Mouse (Mus musculus): ENCODE data around the gene Robo1. TPM values are rescaled to one million over a fixed set of nuclear protein-coding genes. Genes with fewer than 3 reads are reported as not detected.

Robo1 gene
- polyA plus RNA-seq, 1 experiment from 2014 or later = 44.5 TPM

GRCm38 (mm10) chr16:72795379-72795712, 487.2 kb downstream of the Robo1 start:
- no peak for DNase-seq (ENCODE audit: low spot score)
- WGBS = 61% methylated on average over 1 of the region's 1 CpGs
- H3K27me3 ChIP-seq (replicated peaks; ENCODE audit: low read depth, poor library complexity, severe bottlenecking) = no peaks in the 10 kb centered on the region
- no peak overlapping the region for H3K27ac ChIP-seq (replicated peaks)
- H3K9me3 ChIP-seq = no peaks in the 10 kb centered on the region
- peaks cover 48% of the 10 kb centered on the region for H3K4me1 ChIP-seq
- H3K36me3 ChIP-seq (replicated peaks) = peaks cover 3% of the 10 kb centered on the region; the same call in 1 of the 2 replicates
- no peak overlapping the region for H3K4me3 ChIP-seq

GRCm38 (mm10) chr16:72798405-72798949, 490.4 kb downstream of the Robo1 start:
- Histone ChIP-seq H3K36me3 (replicated peaks) (no peaks in the 10 kb centered on the region), H3K9me3 (no peaks in the 10 kb centered on the region), H3K27ac (replicated peaks) (no peak overlapping the region), H3K4me1 (peaks cover 57% of the 10 kb centered on the region), H3K4me3 (no peak overlapping the region), H3K27me3 (replicated peaks; ENCODE audit: low read depth, poor library complexity, severe bottlenecking) (no peaks in the 10 kb centered on the region)
- DNase-seq (ENCODE audit: low spot score) = no peak
- whole genome bisulfite sequencing = 79% methylated on average over 12 of the region's 12 CpGs

GRCm38 (mm10) chr16:72800121-72800749, 492.1 kb downstream of the Robo1 start:
- DNase-seq (ENCODE audit: low spot score) = no peak
- no peaks in the 10 kb centered on the region for H3K9me3 ChIP-seq
- WGBS = 66% methylated on average over 15 of the region's 15 CpGs
- no peaks in the 10 kb centered on the region for H3K27me3 ChIP-seq (replicated peaks; ENCODE audit: low read depth, poor library complexity, severe bottlenecking)
- H3K36me3 ChIP-seq (replicated peaks) = no peaks in the 10 kb centered on the region
- H3K4me3 ChIP-seq = no peak overlapping the region
- H3K4me1 ChIP-seq = peaks cover 47% of the 10 kb centered on the region
- H3K27ac ChIP-seq (replicated peaks) = no peak overlapping the region

DNA sequence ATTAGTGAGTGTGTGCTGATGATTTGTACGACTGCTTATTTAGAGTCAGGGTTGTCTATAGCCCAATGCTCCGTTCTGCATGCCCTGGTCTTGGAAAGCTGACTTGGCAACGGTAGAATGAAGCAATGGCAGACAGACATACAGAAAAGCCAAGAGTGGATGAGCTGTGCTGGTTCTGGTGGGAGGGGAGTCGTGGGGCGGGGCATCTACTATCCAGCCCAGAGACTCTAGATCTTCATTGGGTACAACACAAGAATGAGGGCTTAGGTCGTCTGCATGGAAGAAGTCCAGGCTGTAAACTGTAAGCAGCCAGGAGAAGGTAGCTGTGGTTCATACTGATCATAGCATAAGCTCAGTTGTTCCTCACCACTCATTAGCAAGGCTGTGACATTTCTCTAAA, 492.7 kb downstream of the Robo1 start:
- WGBS = 88% methylated on average over 6 of the region's 6 CpGs
- Histone ChIP-seq H3K4me3 (no peak overlapping the region), H3K27me3 (replicated peaks; ENCODE audit: low read depth, poor library complexity, severe bottlenecking) (no peaks in the 10 kb centered on the region), H3K36me3 (replicated peaks) (no peaks in the 10 kb centered on the region), H3K4me1 (peaks cover 42% of the 10 kb centered on the region), H3K9me3 (no peaks in the 10 kb centered on the region), H3K27ac (replicated peaks) (no peak overlapping the region)
- no peak for DNase-seq (ENCODE audit: low spot score)

GRCm38 (mm10) chr16:72808351-72808750, 500.2 kb downstream of the Robo1 start:
- Histone ChIP-seq H3K4me1 (peaks cover 64% of the 10 kb centered on the region), H3K4me3 (peak overlapping the region; percentile 34), H3K36me3 (replicated peaks) (no peaks in the 10 kb centered on the region), H3K27me3 (replicated peaks; ENCODE audit: low read depth, poor library complexity, severe bottlenecking) (no peaks in the 10 kb centered on the region), H3K9me3 (no peaks in the 10 kb centered on the region), H3K27ac (replicated peaks) (peak overlapping the region; percentile 71)
- peak; percentile 42 for DNase-seq (ENCODE audit: low spot score)
- 31% methylated on average over 10 of the region's 10 CpGs for WGBS

DNA sequence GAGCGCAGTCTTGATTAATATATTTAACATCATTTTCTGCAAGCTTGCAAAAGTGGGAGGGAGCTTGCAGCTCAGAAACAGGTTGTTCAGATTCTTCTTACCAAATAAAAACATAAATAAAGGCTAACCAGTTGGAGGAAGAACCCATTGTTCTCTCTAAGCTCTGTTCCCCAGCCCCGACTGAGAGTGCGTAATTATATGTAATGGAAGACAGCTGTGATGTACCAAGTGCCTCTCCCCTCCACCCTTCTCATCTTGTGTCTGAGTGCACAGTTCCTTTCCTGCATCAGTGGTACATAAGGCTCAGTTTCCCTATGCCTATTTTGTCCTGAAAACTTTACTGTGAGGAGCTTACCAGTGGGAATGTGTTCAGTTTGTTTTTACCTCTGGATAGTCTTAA, 502.8 kb downstream of the Robo1 start:
- no peaks in the 10 kb centered on the region for H3K27me3 ChIP-seq (replicated peaks; ENCODE audit: low read depth, poor library complexity, severe bottlenecking)
- WGBS = 34% methylated on average over 3 of the region's 3 CpGs
- H3K4me3 ChIP-seq = no peak overlapping the region
- no peaks in the 10 kb centered on the region for H3K36me3 ChIP-seq (replicated peaks)
- no peaks in the 10 kb centered on the region for H3K9me3 ChIP-seq
- DNase-seq (ENCODE audit: low spot score) = peak; percentile 41
- peaks cover 64% of the 10 kb centered on the region for H3K4me1 ChIP-seq
- peak overlapping the region; percentile 70; the same call in 1 of the 2 replicates for H3K27ac ChIP-seq (replicated peaks)

DNA sequence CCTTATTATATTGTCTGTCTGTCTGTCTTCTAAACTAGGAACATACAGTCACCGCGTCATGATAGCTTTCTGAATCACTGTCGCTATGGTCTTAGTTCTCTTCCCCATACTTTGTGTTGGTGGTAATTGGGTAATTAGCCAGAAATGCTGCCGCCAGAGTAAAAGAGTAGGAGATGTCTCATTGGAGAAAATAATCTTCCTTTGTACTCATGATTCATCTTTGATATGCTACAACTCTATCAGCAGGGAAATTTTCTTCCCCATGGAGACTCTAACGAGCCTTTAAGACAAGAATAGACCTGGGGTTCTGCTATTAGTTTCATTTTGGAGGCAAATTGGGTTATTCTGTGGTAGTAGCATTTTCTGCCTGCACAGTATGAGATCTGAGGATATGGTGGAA, 503.4 kb downstream of the Robo1 start:
- no peak overlapping the region for H3K4me3 ChIP-seq
- no peaks in the 10 kb centered on the region for H3K9me3 ChIP-seq
- no peaks in the 10 kb centered on the region for H3K36me3 ChIP-seq (replicated peaks)
- H3K4me1 ChIP-seq = peaks cover 64% of the 10 kb centered on the region
- peak overlapping the region; percentile 70 for H3K27ac ChIP-seq (replicated peaks)
- H3K27me3 ChIP-seq (replicated peaks; ENCODE audit: low read depth, poor library complexity, severe bottlenecking) = no peaks in the 10 kb centered on the region
- DNase-seq (ENCODE audit: low spot score) = no peak
- 48% methylated on average over 5 of the region's 5 CpGs for WGBS

DNA sequence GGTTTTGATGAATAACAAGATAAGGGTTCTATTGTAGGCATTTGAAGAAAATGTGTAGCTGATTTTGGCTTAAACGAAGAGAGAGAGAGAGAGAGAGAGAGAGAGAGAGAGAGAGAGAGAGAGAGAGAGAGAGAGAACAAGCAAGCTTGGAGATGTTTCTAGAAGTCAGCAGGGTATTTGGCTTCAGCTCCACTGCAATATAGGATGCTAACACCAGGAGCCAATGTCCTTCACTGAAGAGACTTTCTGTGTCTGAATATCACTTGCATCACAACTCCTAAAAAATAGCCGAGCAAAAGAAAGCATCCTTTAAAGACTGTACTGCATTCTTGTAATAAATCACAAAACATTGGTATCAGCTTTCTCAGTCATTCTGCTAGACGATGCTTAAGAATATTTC, 503.8 kb downstream of the Robo1 start:
- Histone ChIP-seq H3K27me3 (replicated peaks; ENCODE audit: low read depth, poor library complexity, severe bottlenecking) (no peaks in the 10 kb centered on the region), H3K4me1 (peaks cover 60% of the 10 kb centered on the region), H3K4me3 (no peak overlapping the region), H3K36me3 (replicated peaks) (no peaks in the 10 kb centered on the region), H3K27ac (replicated peaks) (peak overlapping the region; percentile 70), H3K9me3 (no peaks in the 10 kb centered on the region)
- DNase-seq (ENCODE audit: low spot score) = no peak
- WGBS = 44% methylated on average over 3 of the region's 3 CpGs

- H3K4me3 ChIP-seq = no peak overlapping the region
- WGBS = 85% methylated on average over 8 of the region's 8 CpGs
- no peaks in the 10 kb centered on the region for H3K36me3 ChIP-seq (replicated peaks)
- no peaks in the 10 kb centered on the region for H3K27me3 ChIP-seq (replicated peaks; ENCODE audit: low read depth, poor library complexity, severe bottlenecking)
- H3K4me1 ChIP-seq = peaks cover 37% of the 10 kb centered on the region
- H3K27ac ChIP-seq (replicated peaks) = no peak overlapping the region
- no peak for DNase-seq (ENCODE audit: low spot score)
- no peaks in the 10 kb centered on the region for H3K9me3 ChIP-seq
Observed at GRCm38 (mm10) chr16:72828381-72828780, 520.3 kb downstream of the Robo1 start.

- WGBS = 49% methylated on average over 8 of the region's 8 CpGs
Observed at GRCm38 (mm10) chr16:72829530-72829929, 521.4 kb downstream of the Robo1 start.

GRCm38 (mm10) chr16:72830394-72831056, 522.4 kb downstream of the Robo1 start:
- Histone ChIP-seq H3K27me3 (replicated peaks; ENCODE audit: low read depth, poor library complexity, severe bottlenecking) (no peaks in the 10 kb centered on the region), H3K27ac (replicated peaks) (no peak overlapping the region; the same call in 1 of the 2 replicates), H3K36me3 (replicated peaks) (no peaks in the 10 kb centered on the region), H3K9me3 (no peaks in the 10 kb centered on the region), H3K4me1 (peaks cover 46% of the 10 kb centered on the region), H3K4me3 (no peak overlapping the region)
- no peak for DNase-seq (ENCODE audit: low spot score)
- 26% methylated on average over 5 of the region's 5 CpGs for WGBS

More at GRCm38 (mm10) chr16:72829530-72829929, 521.4 kb downstream of the Robo1 start:
- Histone ChIP-seq H3K4me3 (no peak overlapping the region), H3K9me3 (no peaks in the 10 kb centered on the region), H3K27ac (replicated peaks) (no peak overlapping the region; the same call in 1 of the 2 replicates), H3K27me3 (replicated peaks; ENCODE audit: low read depth, poor library complexity, severe bottlenecking) (no peaks in the 10 kb centered on the region), H3K36me3 (replicated peaks) (no peaks in the 10 kb centered on the region), H3K4me1 (peaks cover 41% of the 10 kb centered on the region)
- no peak for DNase-seq (ENCODE audit: low spot score)

GRCm38 (mm10) chr16:72834266-72834665, 526.2 kb downstream of the Robo1 start:
- DNase-seq (ENCODE audit: low spot score) = no peak
- 77% methylated on average over 2 of the region's 2 CpGs for WGBS

GRCm38 (mm10) chr16:72839031-72839430, 530.9 kb downstream of the Robo1 start:
- H3K27ac ChIP-seq (replicated peaks) = no peak overlapping the region
- H3K4me3 ChIP-seq = no peak overlapping the region
- no peak for DNase-seq (ENCODE audit: low spot score)
- H3K4me1 ChIP-seq = peaks cover 21% of the 10 kb centered on the region
- 93% methylated on average over 1 of the region's 1 CpGs for WGBS
- H3K9me3 ChIP-seq = no peaks in the 10 kb centered on the region
- H3K36me3 ChIP-seq (replicated peaks) = no peaks in the 10 kb centered on the region
- H3K27me3 ChIP-seq (replicated peaks; ENCODE audit: low read depth, poor library complexity, severe bottlenecking) = no peaks in the 10 kb centered on the region

More at GRCm38 (mm10) chr16:72834266-72834665, 526.2 kb downstream of the Robo1 start:
- Histone ChIP-seq H3K36me3 (replicated peaks) (no peaks in the 10 kb centered on the region), H3K4me1 (peaks cover 36% of the 10 kb centered on the region), H3K4me3 (no peak overlapping the region), H3K9me3 (no peaks in the 10 kb centered on the region), H3K27ac (replicated peaks) (no peak overlapping the region), H3K27me3 (replicated peaks; ENCODE audit: low read depth, poor library complexity, severe bottlenecking) (no peaks in the 10 kb centered on the region)
